Mouse (Mus musculus) midbrain, embryonic 16.5 days (tissue): ENCODE data around the gene Impg2. TPM values are rescaled to one million over a fixed set of nuclear protein-coding genes. Genes with fewer than 3 reads are reported as not detected.

Experiments
- ATAC-seq: fragments of 200-750 bp; cut with Nextera tagmentation; 2 replicates; pipeline ENCODE4 v1.8.0; 2017; ENCODE audit warnings: moderate TSS enrichment
- H3K27ac ChIP-seq: fragments of 300-500 bp; sonication (generic); 2 replicates; pipeline ENCODE4 v1.5.1; 2014; ENCODE audit warnings: mild to moderate bottlenecking, low read length, mixed read lengths
- H3K27me3 ChIP-seq: fragments of 300-500 bp; sonication (generic); 2 replicates; pipeline ENCODE4 v1.6.1; 2014; ENCODE audit warnings: low read depth, low read length, mixed read lengths; ENCODE audit not compliant: control insufficient read depth, insufficient read depth
- H3K36me3 ChIP-seq: fragments of 300-500 bp; sonication (generic); 2 replicates; pipeline ENCODE4 v1.6.1; 2014; ENCODE audit warnings: mild to moderate bottlenecking, low read length, moderate library complexity, mixed read lengths; ENCODE audit not compliant: control insufficient read depth, insufficient read depth
- H3K4me1 ChIP-seq: fragments of 300-500 bp; sonication (generic); 2 replicates; pipeline ENCODE4 v1.6.1; 2014; ENCODE audit warnings: mild to moderate bottlenecking, low read length, mixed read lengths; ENCODE audit not compliant: control insufficient read depth, insufficient read depth
- H3K4me2 ChIP-seq: fragments of 300-500 bp; sonication (generic); 2 replicates; pipeline ENCODE4 v1.6.1; 2014; ENCODE audit warnings: mild to moderate bottlenecking, low read length, mixed read lengths
- H3K4me3 ChIP-seq: fragments of 300-500 bp; sonication (generic); 2 replicates; pipeline ENCODE4 v1.5.1; 2014; ENCODE audit warnings: low read depth, mild to moderate bottlenecking, low read length, moderate library complexity, mixed read lengths
- H3K9ac ChIP-seq: fragments of 300-500 bp; sonication (generic); 2 replicates; pipeline ENCODE4 v1.6.1; 2014; ENCODE audit warnings: low read depth, low read length, mixed read lengths
- H3K9me3 ChIP-seq: fragments of 300-500 bp; sonication (generic); replicated peaks from 2 replicates; pipeline ENCODE4 v1.6.1; 2014; ENCODE audit warnings: mild to moderate bottlenecking, low read length, mixed read lengths; ENCODE audit not compliant: control insufficient read depth, poor library complexity, severe bottlenecking
- WGBS: fragments of 180-500 bp; shearing (Covaris S2); extraction: QIAGEN DNeasy Blood & Tissue Kit; methylation state at CpG from one replicate; pipeline ENCODE4 v1.1.7; 2014; 5-methylcytosine and 5-hydroxymethylcytosine counted together
- polyA plus RNA-seq: library from polyadenylated mRNA; unstranded; fragments of >200 nt; fragmentation: Nextera tagmentation; extraction: Ambion mirVana; gene quantifications from 2 replicates; pipeline ENCODE4 v1.2.1, GENCODE M21; 2015

Gene Impg2
- polyA plus RNA-seq, 1 experiment from 2014 or later: 0.16 TPM

DNA sequence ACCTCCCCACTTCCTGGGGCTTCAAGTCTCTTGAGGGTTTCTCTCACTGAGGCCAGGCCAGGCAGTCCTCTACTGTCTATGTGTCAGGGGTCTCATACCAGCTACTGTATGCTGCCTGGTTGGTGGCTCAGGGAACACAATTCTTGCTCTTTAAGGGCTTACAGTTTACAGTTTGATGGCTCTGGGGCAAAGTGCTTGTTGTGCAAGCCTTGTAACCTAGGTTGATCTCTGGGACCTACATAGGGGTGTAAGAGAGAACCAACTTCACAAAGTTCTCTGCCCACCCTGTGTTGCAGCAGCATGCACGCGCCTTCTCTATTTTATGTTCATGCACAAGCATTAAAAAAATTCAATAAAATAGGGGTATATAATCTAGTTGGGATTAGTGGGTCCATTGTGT is 82.9 kb downstream of the Impg2 start:
- H3K4me3 ChIP-seq: no peak overlapping the region
- no peak overlapping the region for H3K4me2 ChIP-seq
- H3K4me1 ChIP-seq: no peaks in the 10 kb centered on the region
- H3K9me3 ChIP-seq: no peaks in the 10 kb centered on the region
- no peak for ATAC-seq
- no peak overlapping the region for H3K9ac ChIP-seq
- no peaks in the 10 kb centered on the region for H3K36me3 ChIP-seq
- H3K27ac ChIP-seq: no peak overlapping the region
- 95% methylated on average over 2 of the region's 2 CpGs for WGBS
- H3K27me3 ChIP-seq: no peaks in the 10 kb centered on the region

DNA sequence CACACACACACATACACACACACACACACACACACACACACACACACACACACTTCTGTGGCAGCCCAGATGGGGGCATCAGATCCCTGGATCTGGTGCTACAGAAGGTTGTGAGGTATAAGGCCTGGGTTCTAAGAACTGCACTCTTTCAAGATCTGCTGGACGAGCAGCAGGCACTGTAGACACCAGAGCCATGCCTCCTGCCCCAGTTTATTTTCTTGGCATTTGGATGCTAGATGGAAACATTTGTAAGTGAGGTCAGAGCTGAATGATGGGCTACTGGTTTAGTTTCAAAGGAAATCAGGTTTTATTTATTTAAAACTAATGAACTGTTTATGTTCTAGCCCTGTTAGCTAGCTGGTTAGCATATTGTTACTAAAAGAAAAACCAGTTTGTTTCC is 90.8 kb downstream of the Impg2 start:
- 65% methylated on average over 1 of the region's 1 CpGs for WGBS
- Histone ChIP-seq H3K27me3 (no peaks in the 10 kb centered on the region), H3K9me3 (no peaks in the 10 kb centered on the region), H3K9ac (no peak overlapping the region), H3K27ac (no peak overlapping the region), H3K4me2 (no peak overlapping the region), H3K4me3 (no peak overlapping the region), H3K36me3 (no peaks in the 10 kb centered on the region), H3K4me1 (no peaks in the 10 kb centered on the region)
- no peak for ATAC-seq

DNA sequence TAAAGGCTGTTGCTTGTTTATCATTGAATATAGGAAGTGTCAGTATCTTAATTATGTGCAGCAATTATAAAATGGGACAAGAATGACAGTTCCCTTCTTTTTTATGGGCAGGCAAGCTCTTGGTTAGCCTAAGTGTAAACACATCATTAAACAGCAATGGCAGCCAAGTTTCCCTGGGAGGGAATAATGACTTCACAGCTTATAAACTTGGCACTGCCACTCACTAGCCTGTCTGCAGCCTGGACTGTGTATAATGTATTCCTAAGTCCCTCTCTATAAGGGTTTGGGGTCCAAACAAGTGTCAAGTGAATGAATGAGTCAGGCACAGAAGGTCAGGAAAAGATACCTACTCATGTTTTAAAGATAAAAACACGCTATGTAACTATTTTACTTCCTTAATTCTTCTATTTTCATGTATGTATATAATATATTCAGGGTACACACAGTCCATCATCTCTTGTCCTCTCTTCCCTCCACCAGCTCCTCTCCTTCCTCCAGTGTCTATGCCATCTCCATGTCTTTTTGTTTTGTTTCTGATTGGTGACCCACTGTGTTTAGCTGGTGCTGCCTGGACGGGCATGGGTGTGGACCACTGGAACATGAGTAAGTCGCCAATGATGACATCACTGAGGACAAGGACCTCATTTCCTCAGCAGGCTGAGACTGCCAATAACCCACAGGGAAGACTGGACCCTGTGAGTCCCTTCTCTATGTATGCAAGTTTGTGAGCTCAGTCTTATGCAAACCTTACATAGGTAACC is 92.0 kb downstream of the Impg2 start:
- no peak overlapping the region for H3K9ac ChIP-seq
- no peak overlapping the region for H3K4me3 ChIP-seq
- peak; percentile 48; the same call in 1 of the 2 replicates for ATAC-seq
- H3K27me3 ChIP-seq: no peaks in the 10 kb centered on the region
- H3K9me3 ChIP-seq: no peaks in the 10 kb centered on the region
- H3K27ac ChIP-seq: no peak overlapping the region
- 80% methylated on average over 3 of the region's 3 CpGs for WGBS
- no peaks in the 10 kb centered on the region for H3K4me1 ChIP-seq
- no peak overlapping the region for H3K4me2 ChIP-seq
- H3K36me3 ChIP-seq: no peaks in the 10 kb centered on the region

DNA sequence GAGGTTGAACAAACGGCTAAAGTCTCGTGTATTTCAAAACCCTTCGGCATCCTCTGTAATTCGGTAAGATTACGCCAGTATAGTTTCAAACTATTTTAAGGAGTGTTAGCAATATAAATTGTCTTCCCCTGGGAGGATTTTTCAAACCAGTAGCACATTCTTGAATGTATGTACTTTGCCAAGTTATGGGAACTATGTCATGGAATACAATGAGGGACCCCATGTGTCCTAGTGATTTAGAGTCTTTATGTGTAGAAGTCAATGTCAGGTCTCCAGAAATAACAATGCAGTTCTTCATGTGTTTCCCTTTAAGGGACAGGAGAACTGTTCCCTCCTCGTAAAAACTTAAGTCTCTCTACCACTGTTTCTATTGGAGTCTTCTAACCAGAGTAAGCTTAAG is 94.1 kb downstream of the Impg2 start:
- ATAC-seq: no peak
- Histone ChIP-seq H3K9me3 (no peaks in the 10 kb centered on the region), H3K36me3 (no peaks in the 10 kb centered on the region)

DNA sequence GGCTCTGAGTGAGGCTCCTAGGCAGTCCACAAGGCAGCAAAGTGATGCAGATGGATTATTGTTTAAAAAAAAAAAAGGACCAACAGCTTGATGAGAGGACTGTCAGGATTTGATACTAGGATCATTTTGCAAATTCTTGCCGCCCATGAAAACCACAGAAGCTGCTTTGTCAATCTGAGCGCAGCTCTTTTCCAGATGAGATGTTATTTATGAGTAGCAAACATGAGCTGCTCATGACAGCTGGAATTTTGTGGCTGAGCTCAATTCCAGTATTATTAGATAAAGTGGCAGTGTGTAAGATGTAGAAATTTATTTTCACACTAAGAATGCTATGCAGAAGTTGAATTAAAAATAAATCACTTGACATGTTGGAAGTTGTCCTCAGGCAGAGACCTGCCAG is 94.7 kb downstream of the Impg2 start:
- Histone ChIP-seq H3K36me3 (no peaks in the 10 kb centered on the region), H3K4me3 (no peak overlapping the region), H3K27ac (no peak overlapping the region), H3K27me3 (no peaks in the 10 kb centered on the region), H3K9ac (no peak overlapping the region), H3K4me2 (no peak overlapping the region), H3K9me3 (no peaks in the 10 kb centered on the region), H3K4me1 (no peaks in the 10 kb centered on the region)
- 94% methylated on average over 2 of the region's 2 CpGs for WGBS
- ATAC-seq: no peak

More for the DNA sequence above, 94.1 kb downstream of the Impg2 start:
- Histone ChIP-seq H3K4me1 (no peaks in the 10 kb centered on the region), H3K27me3 (no peaks in the 10 kb centered on the region), H3K4me2 (no peak overlapping the region), H3K27ac (no peak overlapping the region), H3K9ac (no peak overlapping the region), H3K4me3 (no peak overlapping the region)
- WGBS: 92% methylated on average over 6 of the region's 6 CpGs

DNA sequence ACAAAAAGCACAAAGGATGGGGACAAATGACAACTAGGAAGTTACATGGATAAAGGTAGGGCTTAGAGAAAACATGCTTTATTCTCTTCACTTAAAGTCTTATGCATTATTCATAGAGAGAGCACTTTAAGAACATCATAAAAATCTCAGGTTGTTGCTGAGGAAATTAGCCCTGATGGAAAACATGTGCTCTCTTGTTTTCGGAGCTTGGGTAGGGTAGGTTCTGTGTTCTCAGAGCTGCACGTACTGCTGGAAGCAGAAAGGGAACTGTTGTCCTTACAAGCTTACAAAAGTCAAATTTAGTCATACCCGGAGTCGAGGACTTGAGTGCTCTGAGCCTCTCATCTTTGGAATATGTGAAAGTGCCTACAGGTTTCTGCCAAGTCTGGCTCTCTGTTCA is 98.9 kb downstream of the Impg2 start:
- ATAC-seq: no peak
- no peak overlapping the region for H3K9ac ChIP-seq
- no peaks in the 10 kb centered on the region for H3K4me1 ChIP-seq
- H3K36me3 ChIP-seq: no peaks in the 10 kb centered on the region
- no peaks in the 10 kb centered on the region for H3K27me3 ChIP-seq
- H3K4me3 ChIP-seq: no peak overlapping the region
- no peak overlapping the region for H3K4me2 ChIP-seq
- no peaks in the 10 kb centered on the region for H3K9me3 ChIP-seq
- H3K27ac ChIP-seq: no peak overlapping the region
- WGBS: 83% methylated on average over 4 of the region's 4 CpGs

DNA sequence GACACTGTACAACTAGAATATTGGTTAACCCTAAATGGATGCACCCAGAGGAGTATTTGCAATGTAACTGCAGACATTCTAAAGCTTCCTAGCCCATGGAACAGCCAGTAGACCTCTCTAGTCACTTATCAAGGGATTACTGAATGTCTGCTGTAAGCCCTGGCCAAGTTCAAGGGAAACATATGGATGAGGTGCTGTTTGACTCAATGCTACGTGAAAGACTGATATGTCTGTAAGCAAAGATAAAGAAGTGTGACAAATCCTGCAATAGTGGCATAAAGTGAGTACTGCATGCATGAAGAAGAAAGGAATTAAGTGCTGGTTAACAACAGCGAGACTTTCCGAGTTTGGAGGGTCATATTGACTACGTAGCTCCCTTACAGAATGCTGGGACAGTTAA is 100.1 kb downstream of the Impg2 start:
- Histone ChIP-seq H3K4me3 (no peak overlapping the region), H3K36me3 (no peaks in the 10 kb centered on the region), H3K4me1 (no peaks in the 10 kb centered on the region), H3K27me3 (no peaks in the 10 kb centered on the region), H3K27ac (no peak overlapping the region), H3K9me3 (no peaks in the 10 kb centered on the region), H3K4me2 (no peak overlapping the region), H3K9ac (no peak overlapping the region)
- no peak for ATAC-seq
- 84% methylated on average over 4 of the region's 4 CpGs for WGBS

DNA sequence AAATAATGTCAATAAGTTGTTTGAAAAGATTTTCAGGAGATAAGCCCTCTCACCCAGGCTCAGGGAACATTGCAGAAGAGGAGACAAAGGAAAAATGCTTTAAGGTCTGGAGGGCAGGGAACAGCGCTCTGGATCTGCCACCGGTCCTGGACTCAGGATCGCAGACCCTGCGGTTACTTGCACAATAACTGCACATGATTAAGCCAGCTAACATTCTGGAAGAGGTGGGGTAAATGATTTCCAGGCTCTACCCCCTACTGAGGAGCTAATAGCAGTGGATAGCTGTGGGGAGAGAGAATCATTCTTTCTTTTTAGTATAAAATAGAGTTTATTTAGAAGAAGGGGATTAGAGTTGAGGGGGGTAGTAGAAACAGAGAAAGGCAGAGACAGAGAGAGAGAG is 103.5 kb downstream of the Impg2 start:
- Histone ChIP-seq H3K9ac (no peak overlapping the region), H3K36me3 (no peaks in the 10 kb centered on the region), H3K4me1 (no peaks in the 10 kb centered on the region), H3K4me2 (no peak overlapping the region), H3K9me3 (no peaks in the 10 kb centered on the region), H3K27ac (no peak overlapping the region), H3K27me3 (no peaks in the 10 kb centered on the region), H3K4me3 (no peak overlapping the region)
- WGBS: 48% methylated on average over 4 of the region's 4 CpGs
- no peak for ATAC-seq

DNA sequence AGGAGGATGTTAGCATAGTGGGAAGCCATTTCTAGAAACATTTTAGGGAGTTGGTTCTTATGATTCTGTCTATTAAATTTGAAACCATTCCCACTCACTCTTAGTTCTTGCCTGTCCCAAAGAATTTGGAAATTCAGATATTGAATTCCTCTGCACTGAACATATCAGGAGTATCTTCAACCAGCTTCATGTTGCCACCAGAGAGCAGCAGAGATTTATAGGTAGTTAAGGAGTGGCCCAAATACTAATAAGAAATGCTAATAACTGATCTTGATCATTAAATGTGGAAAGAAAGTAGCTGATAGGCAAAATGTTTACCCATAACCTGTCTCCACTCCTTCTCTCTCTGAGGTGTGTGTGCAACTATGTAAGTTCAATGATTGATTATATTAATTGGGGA is 107.2 kb downstream of the Impg2 start:
- H3K36me3 ChIP-seq: no peaks in the 10 kb centered on the region
- H3K9ac ChIP-seq: no peak overlapping the region
- no peaks in the 10 kb centered on the region for H3K4me1 ChIP-seq
- no peak overlapping the region for H3K4me3 ChIP-seq
- no peaks in the 10 kb centered on the region for H3K27me3 ChIP-seq
- no peaks in the 10 kb centered on the region for H3K9me3 ChIP-seq
- no peak overlapping the region for H3K4me2 ChIP-seq
- no peak for ATAC-seq
- no peak overlapping the region for H3K27ac ChIP-seq
